Mouse (Mus musculus) liver, adult 2 months (tissue): ENCODE data around the gene Tshb. TPM values are rescaled to one million over a fixed set of nuclear protein-coding genes. Genes with fewer than 3 reads are reported as not detected.

Experiments
- DNase-seq: peaks from one replicate; pipeline ENCODE4 v3.0.0-alpha.2; 2011; ENCODE audit warnings: low read depth, low spot score; ENCODE audit errors: extremely low read depth
- H3K27ac ChIP-seq: fragments of 200-500 bp; replicated peaks from 2 replicates; pipeline ENCODE4 v1.5.1; 2012; ENCODE audit warnings: low read depth, mild to moderate bottlenecking, control low read depth, inconsistent platforms, low read length; ENCODE audit not compliant: insufficient read depth
- H3K27me3 ChIP-seq: fragments of 200-500 bp; 2 replicates; pipeline ENCODE4 v1.6.1; 2012; ENCODE audit warnings: mild to moderate bottlenecking, moderate library complexity, low read length, inconsistent platforms; ENCODE audit not compliant: control insufficient read depth, insufficient read depth
- H3K36me3 ChIP-seq: fragments of 200-500 bp; 2 replicates; pipeline ENCODE4 v1.6.1; 2012; ENCODE audit warnings: low read length, inconsistent platforms; ENCODE audit not compliant: control insufficient read depth, insufficient read depth
- H3K4me1 ChIP-seq: fragments of 200-500 bp; 2 replicates; pipeline ENCODE4 v1.6.1; 2011; ENCODE audit warnings: low read length; ENCODE audit not compliant: control insufficient read depth, insufficient read depth
- H3K4me3 ChIP-seq: fragments of 200-500 bp; 2 replicates; pipeline ENCODE4 v1.5.1; 2011; ENCODE audit warnings: low read depth, mild to moderate bottlenecking, control low read depth, low read length, moderate library complexity; ENCODE audit not compliant: insufficient read depth
- H3K79me2 ChIP-seq: fragments of 200-500 bp; 2 replicates; pipeline ENCODE4 v1.6.1; 2012; ENCODE audit warnings: inconsistent platforms, mild to moderate bottlenecking, low read length, moderate library complexity; ENCODE audit not compliant: control insufficient read depth, insufficient read depth
- H3K9ac ChIP-seq: fragments of 200-500 bp; 2 replicates; pipeline ENCODE4 v1.6.1; 2012; ENCODE audit warnings: low read depth, mild to moderate bottlenecking, control low read depth, inconsistent platforms, low read length
- CTCF ChIP-seq: fragments of 200-500 bp; IDR thresholded peaks from 2 replicates; pipeline ENCODE4 v1.5.1; 2011; ENCODE audit warnings: low read depth, low read length, control low read depth
- POLR2A ChIP-seq: fragments of 200-500 bp; IDR thresholded peaks from 2 replicates; pipeline ENCODE4 v1.6.1; 2011; ENCODE audit warnings: low read length, control low read depth; ENCODE audit not compliant: insufficient read depth; ENCODE audit errors: extremely low read depth
- WGBS: fragments of 180-500 bp; shearing (Covaris S2); methylation state at CpG from one replicate; pipeline ENCODE4 v1.1.7; 2018; 5-methylcytosine and 5-hydroxymethylcytosine counted together
- polyA plus RNA-seq: library from polyadenylated mRNA; depleted of rRNA; stranded (reverse); fragments of >200 nt; gene quantifications from 2 replicates; pipeline ENCODE4 v1.2.3, GENCODE M21; 2012
- total RNA-seq: library from RNA; depleted of rRNA; stranded (reverse); fragments of >200 nt; gene quantifications from 2 replicates; pipeline ENCODE4 v1.2.3, GENCODE M21; 2014

Tshb gene
- total and polyA plus RNA-seq, 2 experiments = not detected

DNA sequence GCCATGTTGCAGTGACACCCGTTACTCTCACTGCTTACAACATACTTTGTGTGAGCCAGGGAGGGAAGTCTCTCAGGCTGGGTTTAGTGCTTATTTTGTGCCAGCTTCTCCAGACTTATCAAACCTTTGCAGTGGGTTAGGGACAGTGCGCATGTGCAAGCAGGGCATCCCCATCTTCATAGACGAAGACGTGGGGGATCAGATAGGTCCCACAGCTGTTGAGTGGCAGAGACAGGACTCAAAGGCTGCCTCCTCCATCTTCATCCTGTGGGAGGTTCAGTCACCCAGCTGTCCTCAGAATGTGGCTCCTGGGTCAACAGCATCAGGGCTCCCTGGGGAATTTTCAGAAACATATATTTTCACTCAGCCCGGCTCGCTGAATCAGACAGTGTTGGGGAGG, 46.1 kb downstream of the Tshb start:
- TF ChIP-seq CTCF (no peak), POLR2A (no peak)
- WGBS = 89% methylated on average over 6 of the region's 6 CpGs
- Histone ChIP-seq H3K4me1 (peaks cover 2% of the 10 kb centered on the region; the same call in 1 of the 2 replicates), H3K27me3 (peaks cover 7% of the 10 kb centered on the region; the same call in 1 of the 2 replicates), H3K9ac (no peak overlapping the region), H3K27ac (no peak overlapping the region), H3K4me3 (no peak overlapping the region), H3K36me3 (no peaks in the 10 kb centered on the region), H3K79me2 (no peaks in the 10 kb centered on the region)
- no peak for DNase-seq

DNA sequence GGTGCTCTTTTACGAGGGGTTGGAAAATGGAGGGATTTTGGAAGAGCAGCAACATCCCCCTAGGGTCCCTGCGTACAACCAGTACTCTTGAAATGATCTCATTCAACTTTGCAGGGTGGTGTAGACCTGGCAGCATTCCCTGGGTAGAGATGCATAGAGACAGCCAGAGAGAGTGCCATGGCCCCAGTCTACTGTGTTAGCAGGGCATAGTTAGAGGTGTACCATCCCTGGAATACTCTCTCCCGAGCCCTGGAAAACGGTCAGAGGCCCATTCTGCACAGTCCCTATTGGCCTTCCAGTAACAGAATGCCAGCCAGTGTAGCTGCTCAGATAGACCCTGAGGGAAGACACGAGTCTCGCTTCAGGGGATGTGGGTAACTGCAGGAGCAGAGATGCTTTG, 46.9 kb downstream of the Tshb start:
- WGBS = 72% methylated on average over 6 of the region's 6 CpGs

DNA sequence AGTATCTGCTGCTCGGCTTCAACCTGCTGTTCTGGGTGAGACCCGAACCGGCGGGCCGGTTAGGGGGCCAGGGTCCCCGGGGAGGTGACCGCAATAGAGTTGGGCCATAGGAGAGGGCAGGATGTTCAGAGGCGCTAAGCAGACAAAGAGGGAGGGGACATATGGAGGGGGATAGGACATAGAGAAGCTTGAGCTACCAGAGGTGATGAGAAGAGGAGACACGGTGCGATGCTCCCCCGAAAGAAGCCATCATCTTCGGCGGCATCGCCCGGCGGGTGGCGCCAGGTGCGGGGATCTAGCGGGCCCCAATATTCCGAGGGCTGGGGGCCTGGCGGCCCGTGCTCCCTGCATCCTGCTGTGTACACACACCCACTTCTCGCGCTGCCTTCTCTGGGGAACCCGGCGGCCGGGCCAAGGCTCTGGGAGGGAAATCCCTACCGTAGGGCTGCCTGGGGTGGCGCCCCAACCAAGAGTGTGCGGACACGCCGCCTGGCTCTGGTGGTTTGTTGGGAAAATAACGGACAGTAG, 47.4 kb downstream of the Tshb start:
- Histone ChIP-seq H3K36me3 (no peaks in the 10 kb centered on the region), H3K79me2 (no peaks in the 10 kb centered on the region), H3K4me1 (peaks cover 2% of the 10 kb centered on the region; the same call in 1 of the 2 replicates), H3K4me3 (peak overlapping the region; percentile 74), H3K27ac (no peak overlapping the region), H3K9ac (peak overlapping the region; percentile 60), H3K27me3 (peaks cover 7% of the 10 kb centered on the region; the same call in 1 of the 2 replicates)
- WGBS = 4% methylated on average over 33 of the region's 33 CpGs
- TF ChIP-seq POLR2A = no peak
- TF ChIP-seq CTCF = no peak
- DNase-seq = no peak

More for the DNA sequence above, 46.9 kb downstream of the Tshb start:
- DNase-seq = no peak
- Histone ChIP-seq H3K9ac (no peak overlapping the region; the same call in 1 of the 2 replicates), H3K4me3 (no peak overlapping the region), H3K27ac (no peak overlapping the region), H3K79me2 (no peaks in the 10 kb centered on the region), H3K4me1 (peaks cover 2% of the 10 kb centered on the region; the same call in 1 of the 2 replicates), H3K27me3 (peaks cover 7% of the 10 kb centered on the region; the same call in 1 of the 2 replicates), H3K36me3 (no peaks in the 10 kb centered on the region)
- TF ChIP-seq POLR2A = no peak
- TF ChIP-seq CTCF = no peak

DNA sequence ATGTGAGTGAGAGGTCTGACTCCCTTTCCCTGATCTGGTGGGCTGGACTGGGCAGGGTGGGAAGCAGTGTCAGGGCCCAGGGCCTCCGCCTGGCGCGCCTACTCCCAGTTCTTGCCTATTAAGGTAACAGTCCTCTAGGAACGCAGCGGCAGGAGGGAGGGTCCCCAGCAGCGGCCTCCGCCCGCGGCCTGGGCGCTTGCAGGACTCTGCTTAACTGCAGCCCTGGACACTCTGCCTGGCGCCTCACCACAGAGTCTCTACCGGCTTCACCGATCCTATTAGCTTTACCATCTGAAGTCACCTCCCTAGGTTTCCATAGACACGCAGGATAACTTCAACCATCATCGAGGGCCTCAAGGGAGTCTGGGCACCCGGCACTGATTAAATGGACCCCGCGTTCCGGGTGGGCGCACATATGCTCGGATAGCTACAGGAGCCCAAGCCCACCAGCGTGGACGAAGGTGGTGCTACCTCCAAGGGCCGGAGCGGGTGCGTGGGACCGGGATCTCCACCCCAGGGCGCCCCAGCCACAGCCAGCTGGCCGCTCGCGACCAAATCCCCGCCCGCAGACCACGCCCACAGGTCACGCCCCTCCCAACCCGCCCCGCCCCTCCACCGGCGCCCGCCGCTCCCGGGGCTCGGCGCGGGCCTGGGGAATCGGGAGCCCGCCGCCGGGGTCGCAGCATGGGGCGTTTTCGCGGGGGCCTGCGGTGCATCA, 48.0 kb downstream of the Tshb start, which contains the start of gene Tspan2:
Gene Tspan2 (plus strand): TSS at position 217 of the 718 bp plus-strand sequence.
- Histone ChIP-seq H3K79me2 (no peaks in the 10 kb centered on the region), H3K4me1 (peaks cover 2% of the 10 kb centered on the region; the same call in 1 of the 2 replicates), H3K27me3 (peaks cover 7% of the 10 kb centered on the region; the same call in 1 of the 2 replicates), H3K9ac (peak within 1 kb of the TSS; percentile 64), H3K27ac (no peak within 1 kb of the TSS), H3K36me3 (no peaks in the 10 kb centered on the region), H3K4me3 (peak within 1 kb of the TSS; percentile 74)
- 4% methylated on average over 51 of the region's 54 CpGs for WGBS
- no peak for DNase-seq
- TF ChIP-seq CTCF (no peak), POLR2A (no peak)

DNA sequence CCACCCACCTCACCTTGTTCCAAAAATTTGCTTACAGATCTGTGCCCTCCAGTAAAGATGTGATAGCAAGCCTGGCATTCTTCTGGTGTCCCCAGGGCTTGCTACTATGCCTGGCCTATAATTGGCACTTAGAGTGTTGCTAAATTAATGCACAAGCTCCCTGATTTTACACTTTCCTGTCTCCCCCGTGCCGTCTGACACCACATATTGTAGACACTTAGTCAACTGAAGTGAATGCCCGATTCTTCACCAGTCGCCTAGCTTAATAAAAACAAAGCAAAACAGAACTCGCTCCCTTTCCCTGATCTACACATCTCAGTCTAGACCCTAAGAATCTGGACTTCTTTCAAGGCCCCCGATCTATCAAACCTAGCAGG, 48.6 kb downstream of the Tshb start:
- TF ChIP-seq POLR2A = no peak
- TF ChIP-seq CTCF = no peak
- no peak for DNase-seq
- WGBS = 75% methylated on average over 6 of the region's 6 CpGs

DNA sequence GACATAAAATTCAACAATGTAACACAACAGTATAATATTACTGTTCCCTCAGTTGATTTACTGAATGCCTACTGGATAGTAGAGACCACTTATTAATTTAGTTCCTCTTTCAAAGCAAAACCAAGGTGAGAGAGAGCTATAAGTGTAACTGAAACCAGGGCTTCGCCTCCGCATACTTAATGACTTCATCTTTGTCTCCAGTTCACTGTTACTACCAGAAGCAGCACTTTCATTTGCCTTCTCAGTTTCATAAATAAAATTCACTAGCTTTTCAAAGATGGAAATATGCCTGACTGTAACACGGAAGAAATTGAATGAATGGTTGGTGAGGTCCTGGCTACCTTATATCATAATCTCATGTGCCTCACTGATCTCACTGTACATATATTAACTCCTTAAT, 49.5 kb downstream of the Tshb start:
- DNase-seq = no peak
- Histone ChIP-seq H3K79me2 (no peaks in the 10 kb centered on the region), H3K9ac (no peak overlapping the region), H3K4me1 (peaks cover 2% of the 10 kb centered on the region; the same call in 1 of the 2 replicates), H3K36me3 (no peaks in the 10 kb centered on the region), H3K27me3 (peaks cover 7% of the 10 kb centered on the region; the same call in 1 of the 2 replicates), H3K4me3 (no peak overlapping the region), H3K27ac (no peak overlapping the region)
- 95% methylated on average over 3 of the region's 3 CpGs for WGBS
- TF ChIP-seq POLR2A (no peak), CTCF (no peak)

More for the DNA sequence above, 48.6 kb downstream of the Tshb start:
- no peak overlapping the region for H3K27ac ChIP-seq
- H3K79me2 ChIP-seq = no peaks in the 10 kb centered on the region
- peaks cover 7% of the 10 kb centered on the region; the same call in 1 of the 2 replicates for H3K27me3 ChIP-seq
- no peak overlapping the region for H3K9ac ChIP-seq
- no peak overlapping the region; the same call in 1 of the 2 replicates for H3K4me3 ChIP-seq
- H3K36me3 ChIP-seq = no peaks in the 10 kb centered on the region
- peaks cover 2% of the 10 kb centered on the region; the same call in 1 of the 2 replicates for H3K4me1 ChIP-seq
